Mouse (Mus musculus) urinary bladder, adult 2 months (tissue): ENCODE data around the gene Tyw3. TPM values are rescaled to one million over a fixed set of nuclear protein-coding genes. Genes with fewer than 3 reads are reported as not detected.
"Not testable (repeated sequence)": the region's sequence is repeated elsewhere in the genome, so short reads cannot be mapped to it uniquely, and the experiment has no call there.

Experiments used
- DNase-seq: peaks from one replicate; pipeline ENCODE4 v3.0.0; 2022; ENCODE audit warnings: low spot score
- polyA plus RNA-seq: library from polyadenylated mRNA; depleted of rRNA; stranded (reverse); fragments of >200 nt; gene quantifications from 2 replicates; pipeline ENCODE4 v1.2.3, GENCODE M21; 2012; rRNA removed

The Tyw3 gene
- 6.0 and 7.9 TPM in 2 replicates for polyA plus RNA-seq

GRCm38 (mm10) chr3:154596934-154597554 is at the start of gene Tyw3:
Gene Tyw3, minus strand, starts transcription at chr3:154597104.
- DNase-seq = peak; percentile 99

- no peak for DNase-seq
Observed at GRCm38 (mm10) chr3:154633091-154633490, 36.2 kb upstream of the Tyw3 start.

GRCm38 (mm10) chr3:154631281-154631680 is 34.4 kb upstream of the Tyw3 start:
- not testable (repeated sequence) for DNase-seq

GRCm38 (mm10) chr3:154628284-154628683 is 31.4 kb upstream of the Tyw3 start:
- no peak for DNase-seq

GRCm38 (mm10) chr3:154616106-154616505 is 19.2 kb upstream of the Tyw3 start:
- no peak for DNase-seq

GRCm38 (mm10) chr3:154615304-154615703 is 18.4 kb upstream of the Tyw3 start:
- no peak for DNase-seq

- no peak for DNase-seq
Observed at GRCm38 (mm10) chr3:154614771-154615170, 17.9 kb upstream of the Tyw3 start.

GRCm38 (mm10) chr3:154611888-154612287 is 15.0 kb upstream of the Tyw3 start:
- no peak for DNase-seq

GRCm38 (mm10) chr3:154607896-154608295 is 11.0 kb upstream of the Tyw3 start:
- no peak for DNase-seq

GRCm38 (mm10) chr3:154604871-154605270 is 8.0 kb upstream of the Tyw3 start:
- DNase-seq = peak; percentile 7

- no peak for DNase-seq
Observed at GRCm38 (mm10) chr3:154602141-154602540, 5.2 kb upstream of the Tyw3 start.

GRCm38 (mm10) chr3:154597561-154597960 is 657 bp upstream of the Tyw3 start:
- no peak for DNase-seq

GRCm38 (mm10) chr3:154596488-154596933 is 393 bp downstream of the Tyw3 start, which contains the start of gene Cryz:
Gene Cryz, plus strand, starts transcription at chr3:154596711.
- peak; percentile 89 for DNase-seq

- DNase-seq = no peak
Observed at GRCm38 (mm10) chr3:154594156-154594555, 2.7 kb downstream of the Tyw3 start.

- no peak for DNase-seq
Observed at GRCm38 (mm10) chr3:154593596-154593995, 3.3 kb downstream of the Tyw3 start.

- no peak for DNase-seq
Observed at GRCm38 (mm10) chr3:154591621-154592020, 5.3 kb downstream of the Tyw3 start.

GRCm38 (mm10) chr3:154590971-154591370 is 5.9 kb downstream of the Tyw3 start:
- no peak for DNase-seq

GRCm38 (mm10) chr3:154584351-154584750 is 12.6 kb downstream of the Tyw3 start:
- no peak for DNase-seq

GRCm38 (mm10) chr3:154577895-154578294 is 19.0 kb downstream of the Tyw3 start:
- DNase-seq = no peak

- no peak for DNase-seq
Observed at GRCm38 (mm10) chr3:154573666-154574065, 23.2 kb downstream of the Tyw3 start.

GRCm38 (mm10) chr3:154572341-154572972 is 24.4 kb downstream of the Tyw3 start:
- peak; percentile 33 for DNase-seq

- DNase-seq = no peak
Observed at GRCm38 (mm10) chr3:154570786-154571185, 26.1 kb downstream of the Tyw3 start.

GRCm38 (mm10) chr3:154570029-154570575 is 26.8 kb downstream of the Tyw3 start:
- no peak for DNase-seq
